Mouse (Mus musculus) kidney, postnatal 36 days (tissue): ENCODE measurements at regions not wholly inside any gene's neighbourhood (a gene's known extent, or its start where the extent isn't known, plus 50 kb on each side); places are given as distances from the start of the nearest gene placed in this dataset.

Source experiments
- DNase-seq, 2 experiments: peaks; one replicate each; pipeline ENCODE4 v3.0.0; 2021 to 2022; ENCODE audit warnings: mixed read lengths in 2 of 2

DNA sequence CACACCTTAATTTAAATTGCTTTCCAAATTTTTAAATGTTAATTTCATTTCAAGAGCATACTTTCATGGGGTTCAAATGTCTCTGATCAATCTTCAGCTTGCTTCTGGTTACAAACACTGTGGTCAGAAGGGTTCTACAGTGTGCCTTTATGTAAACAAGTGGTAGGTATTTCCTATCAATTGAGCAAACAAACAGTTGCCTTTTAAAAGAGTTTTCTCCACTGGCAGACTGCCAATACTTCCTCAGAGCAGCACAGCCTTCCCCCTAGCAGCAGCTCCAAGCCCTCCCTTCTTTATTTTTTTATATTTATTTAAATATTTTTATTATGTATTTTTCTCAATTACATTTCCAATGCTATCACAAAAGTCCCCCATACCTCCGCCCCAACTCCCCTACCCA is 977.8 kb downstream of the Fstl5 start:
- DNase-seq, result no peak

DNA sequence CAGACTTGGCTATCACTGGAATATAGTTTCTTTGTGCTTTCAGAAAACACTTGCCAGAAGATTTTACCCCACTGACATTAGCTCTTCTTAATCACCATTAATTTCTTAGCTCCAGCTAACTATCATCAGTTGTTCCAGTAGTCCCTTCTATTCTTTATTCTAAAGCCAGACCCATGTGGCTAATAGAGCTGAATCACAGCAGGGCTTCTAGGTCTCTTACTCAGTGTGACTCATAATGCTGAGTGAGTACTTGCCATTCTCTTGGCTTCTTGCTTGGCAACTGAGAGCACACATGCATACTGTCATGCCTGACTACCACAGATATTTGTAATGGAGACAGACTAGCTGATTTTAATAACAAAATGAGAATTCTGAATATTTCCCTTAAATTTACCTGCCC is 1001.0 kb downstream of the Fstl5 start:
- no peak for DNase-seq

DNA sequence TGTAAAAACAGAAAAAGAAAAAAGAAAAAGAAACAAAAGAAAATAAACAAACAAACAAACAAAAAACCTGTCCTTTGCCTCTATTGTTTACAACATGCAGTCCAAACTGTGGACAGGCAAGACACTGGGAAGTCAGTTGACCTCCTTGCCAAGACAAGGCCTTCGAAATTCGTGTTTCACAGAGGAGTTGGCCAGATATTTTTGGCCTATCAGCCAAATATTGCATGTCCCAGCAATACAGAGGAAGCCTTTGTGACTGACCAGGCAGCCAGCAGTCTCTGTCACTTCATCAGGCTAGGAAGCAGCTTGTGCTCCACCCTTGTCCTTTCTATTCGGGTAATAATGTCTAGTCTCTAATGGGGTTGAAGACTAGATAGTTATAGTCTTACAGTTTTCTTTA is 1017.7 kb downstream of the Fstl5 start:
- DNase-seq, result no peak

DNA sequence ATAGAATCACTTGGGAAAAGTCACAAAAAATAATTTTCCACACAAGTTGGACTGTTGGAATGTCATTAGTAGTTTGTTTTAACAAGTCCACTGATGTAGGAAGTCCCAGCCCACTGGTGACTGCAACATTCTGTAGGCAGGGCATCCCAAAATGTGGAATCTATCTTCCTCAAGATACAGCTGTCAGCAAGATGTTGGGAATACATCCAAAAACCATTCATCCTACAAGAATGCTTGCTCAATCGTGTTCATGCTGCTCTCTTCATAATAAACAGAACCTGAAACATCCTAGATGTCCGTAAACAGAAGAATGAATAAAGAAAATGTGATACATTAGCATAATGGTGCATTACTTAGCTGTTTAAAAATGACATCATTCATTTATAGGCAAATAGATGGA is 1038.9 kb downstream of the Fstl5 start:
- no peak for DNase-seq

DNA sequence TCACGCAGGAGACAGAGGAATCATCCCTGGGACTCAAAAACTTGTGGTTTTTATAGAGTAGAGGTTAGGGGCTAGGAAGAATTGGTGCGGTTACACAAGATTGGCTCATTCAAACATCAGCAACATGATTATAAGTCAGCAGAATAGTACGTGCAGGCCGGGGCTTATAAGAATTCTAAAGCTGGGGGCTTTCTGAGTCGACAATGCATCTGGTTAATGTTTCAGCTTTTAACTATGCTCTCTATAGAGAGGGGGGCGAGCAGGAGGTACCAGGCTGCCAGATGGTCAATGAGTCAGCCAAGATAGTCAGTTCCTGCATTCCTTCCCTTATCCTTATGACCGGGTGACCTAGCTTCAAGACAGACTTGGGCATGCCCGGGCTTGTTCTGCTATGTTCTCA is 1046.5 kb downstream of the Fstl5 start:
- DNase-seq, result no peak

DNA sequence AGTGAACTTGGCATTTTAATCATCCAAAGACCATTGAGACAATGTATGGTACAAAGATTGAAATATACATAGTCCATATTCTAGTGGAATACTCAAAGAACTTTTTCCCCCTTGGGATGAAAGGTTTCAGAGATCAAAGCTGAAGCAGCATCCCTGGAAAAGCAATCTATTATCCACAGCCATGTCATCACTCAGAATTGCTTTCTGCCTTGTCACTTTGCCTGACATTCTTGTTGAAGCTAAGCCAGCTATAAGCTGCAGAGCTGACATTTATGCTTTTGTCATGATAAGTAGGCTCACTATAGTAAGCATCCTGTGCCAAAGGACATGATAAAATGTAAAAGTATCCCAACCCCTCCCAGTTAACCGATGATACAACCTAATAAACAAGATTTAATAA is 1077.6 kb downstream of the Fstl5 start:
- DNase-seq, result no peak

DNA sequence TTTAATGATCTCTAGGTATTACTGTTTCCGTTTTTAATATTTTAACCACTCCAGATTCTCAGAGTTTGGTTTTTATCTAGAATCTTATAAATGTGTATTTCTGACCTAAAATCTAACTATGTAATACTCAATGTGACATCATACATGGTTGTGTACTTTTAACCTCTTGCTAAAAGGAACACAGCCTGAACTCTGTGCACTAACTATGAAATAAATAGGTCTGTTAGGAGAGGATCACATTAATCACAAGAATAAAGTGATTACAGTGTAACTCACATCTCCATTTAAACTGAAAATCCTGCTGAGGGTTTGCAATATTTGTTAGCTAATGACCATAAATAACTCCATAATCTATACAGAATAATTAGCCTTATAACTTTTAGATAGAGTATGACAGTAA is 1123.8 kb downstream of the Fstl5 start:
- no peak for DNase-seq

DNA sequence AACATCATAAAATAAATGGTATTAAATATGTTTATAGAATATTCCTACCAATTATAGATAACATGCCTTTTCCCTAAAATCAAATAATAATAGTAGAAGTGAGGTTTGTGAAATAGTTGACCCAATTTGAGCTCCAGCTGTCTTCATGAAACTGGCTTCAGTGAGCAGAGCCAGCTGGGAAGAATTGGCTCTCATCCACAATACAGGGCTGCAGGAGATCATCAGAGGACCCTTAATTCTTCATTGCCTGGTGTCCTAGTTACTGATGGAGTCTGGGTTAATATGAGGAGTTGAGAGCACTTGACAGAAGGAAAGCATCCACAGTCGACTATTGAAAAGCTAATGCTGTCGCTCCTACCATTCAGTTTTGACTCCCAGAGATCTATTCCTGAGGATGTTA is 1124.2 kb downstream of the Fstl5 start:
- DNase-seq, result peak in 1 of 2 experiments; percentile 5

DNA sequence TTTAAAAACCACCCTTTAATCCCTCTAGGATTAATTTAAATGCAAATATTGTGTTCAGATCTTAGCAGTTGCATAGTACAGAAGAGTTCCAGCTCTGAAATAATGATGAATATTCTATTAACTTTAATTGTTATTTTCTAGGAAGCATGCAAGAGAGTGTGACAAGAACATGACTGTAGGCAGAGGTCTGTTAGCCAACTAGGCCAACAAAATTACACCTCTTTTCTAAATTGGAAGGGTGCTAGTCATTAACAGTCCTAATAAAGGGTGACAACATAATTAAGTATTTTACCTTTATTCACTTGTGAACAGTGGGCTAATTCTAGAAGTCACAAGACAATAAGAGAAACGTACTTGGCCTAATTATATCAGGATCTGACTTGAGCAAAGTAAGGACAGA is 1151.9 kb downstream of the Fstl5 start:
- DNase-seq, result no peak
